Mouse (Mus musculus): ENCODE measurements around the gene Scyl1.
"Not testable (repeated sequence)": the region's sequence is repeated elsewhere in the genome, so short reads cannot be mapped to it uniquely, and the experiment has no call there.

The Scyl1 gene

GRCm38 (mm10) chr19:5803041-5803880, 32.0 kb upstream of the Scyl1 start:
- DNase-seq (ENCODE audit: low spot score): peak; percentile 99

GRCm38 (mm10) chr19:5802787-5803040, 31.5 kb upstream of the Scyl1 start:
- DNase-seq (ENCODE audit: low spot score): no peak

- DNase-seq (ENCODE audit: low spot score): peak; percentile 93
Observed at GRCm38 (mm10) chr19:5802011-5802786, 31.0 kb upstream of the Scyl1 start.

GRCm38 (mm10) chr19:5801432-5801964, 30.3 kb upstream of the Scyl1 start:
- DNase-seq (ENCODE audit: low spot score): no peak

GRCm38 (mm10) chr19:5800632-5801431, 29.6 kb upstream of the Scyl1 start:
- no peak for DNase-seq (ENCODE audit: low spot score)

- no peak for DNase-seq (ENCODE audit: low spot score)
Observed at GRCm38 (mm10) chr19:5800350-5800631, 29.1 kb upstream of the Scyl1 start.

GRCm38 (mm10) chr19:5799566-5800349, 28.5 kb upstream of the Scyl1 start:
- DNase-seq (ENCODE audit: low spot score): no peak

GRCm38 (mm10) chr19:5798700-5799479, 27.7 kb upstream of the Scyl1 start:
- no peak for DNase-seq (ENCODE audit: low spot score)

GRCm38 (mm10) chr19:5797381-5798111, 26.3 kb upstream of the Scyl1 start:
- no peak for DNase-seq (ENCODE audit: low spot score)

GRCm38 (mm10) chr19:5796573-5797111, 25.4 kb upstream of the Scyl1 start:
- DNase-seq (ENCODE audit: low spot score): no peak

- no peak for DNase-seq (ENCODE audit: low spot score)
Observed at GRCm38 (mm10) chr19:5795668-5796572, 24.7 kb upstream of the Scyl1 start.

- no peak for DNase-seq (ENCODE audit: low spot score)
Observed at GRCm38 (mm10) chr19:5794771-5795576, 23.8 kb upstream of the Scyl1 start.

GRCm38 (mm10) chr19:5793917-5794770, 22.9 kb upstream of the Scyl1 start:
- not testable (repeated sequence) for DNase-seq (ENCODE audit: low spot score)

- DNase-seq (ENCODE audit: low spot score): no peak
Observed at GRCm38 (mm10) chr19:5793116-5793515, 21.9 kb upstream of the Scyl1 start.

- no peak for DNase-seq (ENCODE audit: low spot score)
Observed at GRCm38 (mm10) chr19:5791329-5791728, 20.1 kb upstream of the Scyl1 start.

GRCm38 (mm10) chr19:5789066-5789465, 17.8 kb upstream of the Scyl1 start:
- no peak for DNase-seq (ENCODE audit: low spot score)

- no peak for DNase-seq (ENCODE audit: low spot score)
Observed at GRCm38 (mm10) chr19:5788620-5789019, 17.4 kb upstream of the Scyl1 start.

Data from urinary bladder, postnatal 10 days (tissue).